Mouse (Mus musculus) central nervous system, embryonic 18 days (tissue): ENCODE measurements around the gene Ccdc43. TPM values are rescaled to one million over a fixed set of nuclear protein-coding genes. Genes with fewer than 3 reads are reported as not detected.

Experiments
- polyA plus RNA-seq: library from polyadenylated mRNA; depleted of rRNA; stranded (reverse); fragments of >200 nt; gene quantifications from 2 replicates; pipeline ENCODE4 v1.2.3, GENCODE M21; 2012; rRNA removed

The Ccdc43 gene
- polyA plus RNA-seq = 24.7 and 25.2 TPM in 2 replicates

DNA sequence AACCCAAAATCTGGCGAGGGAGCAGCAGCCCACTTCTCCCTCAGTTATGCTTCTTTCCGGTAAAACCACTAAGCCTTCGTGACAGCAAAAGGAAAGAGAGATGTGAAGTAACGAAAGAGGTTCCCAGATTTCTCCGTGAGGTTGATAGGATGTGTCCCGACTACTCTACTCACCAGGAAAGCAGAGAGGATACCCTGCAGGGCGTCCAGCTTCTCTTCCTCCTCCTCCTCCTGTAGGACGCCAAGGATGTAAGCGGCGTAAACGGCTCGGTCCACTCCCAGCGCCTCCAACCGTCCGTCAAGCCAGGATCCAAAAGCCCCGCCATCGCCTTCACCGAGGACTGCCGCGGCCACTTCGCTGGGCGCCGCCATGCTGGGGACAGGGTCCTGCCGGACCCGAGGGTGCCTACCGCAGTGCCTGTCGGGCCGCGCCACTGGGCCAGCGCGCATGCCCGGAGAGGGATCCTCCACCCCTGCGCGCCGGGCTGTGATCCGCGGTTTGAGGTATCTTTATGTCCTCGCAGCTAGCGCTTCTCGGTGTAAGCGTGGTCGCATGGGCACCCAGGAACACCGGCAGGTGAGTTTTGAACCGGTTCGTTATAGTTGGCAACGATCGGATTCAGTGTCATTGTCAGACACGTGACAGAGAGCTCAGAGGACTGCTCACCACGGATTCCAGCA is at the start of gene Ccdc43:
Gene Ccdc43 (minus strand): TSS at position 445 of the 680 bp plus-strand sequence.

GRCm38 (mm10) chr11:102663416-102663815 is 34.2 kb downstream of the Ccdc43 start, which contains the start of gene Meioc:
Meioc (plus strand) TSS chr11:102663716.

Other genes starting within 250 kb of the Ccdc43 start
- 6.3 and 7.6 TPM in 2 replicates for gene Itga2b, start 227.7 kb downstream of the Ccdc43 start, polyA plus RNA-seq
- 45.7 and 48.0 TPM in 2 replicates for gene Gpatch8, start 141.4 kb downstream of the Ccdc43 start, polyA plus RNA-seq
- gene Gm11627, start 118.3 kb downstream of the Ccdc43 start, polyA plus RNA-seq = 4.1 and 4.4 TPM in 2 replicates
- 15.1 and 15.5 TPM in 2 replicates for gene Fzd2, start 93.4 kb downstream of the Ccdc43 start, polyA plus RNA-seq
- 0.03 and 0.05 TPM in 2 replicates for gene Meioc, start 34.1 kb downstream of the Ccdc43 start, polyA plus RNA-seq
- gene Adam11, start 63.7 kb upstream of the Ccdc43 start, polyA plus RNA-seq = 54.7 and 67.0 TPM in 2 replicates
- gene Gjc1, start 121.9 kb upstream of the Ccdc43 start, polyA plus RNA-seq = 43.2 and 43.6 TPM in 2 replicates
- gene Higd1b, start 138.1 kb upstream of the Ccdc43 start, polyA plus RNA-seq = 12.6 and 13.5 TPM in 2 replicates
- gene Eftud2, start 183.2 kb upstream of the Ccdc43 start, polyA plus RNA-seq = 91.6 and 93.4 TPM in 2 replicates
- 1.1 TPM in 2 replicates for gene Ccdc103, start 183.4 kb upstream of the Ccdc43 start, polyA plus RNA-seq
- 0.09 TPM in 1 of 2 replicates, not detected in the other for gene Fam187a, start 187.4 kb upstream of the Ccdc43 start, polyA plus RNA-seq
- 13.6 and 17.7 TPM in 2 replicates for gene Gfap, start 203.1 kb upstream of the Ccdc43 start, polyA plus RNA-seq
- gene Kif18b, start 227.3 kb upstream of the Ccdc43 start, polyA plus RNA-seq = 3.9 and 4.0 TPM in 2 replicates
- gene C1ql1, start 248.9 kb upstream of the Ccdc43 start, polyA plus RNA-seq = 10.9 and 12.6 TPM in 2 replicates